Mouse (Mus musculus) heart, postnatal 4 days (tissue): ENCODE results near the gene Lrrc10. TPM values are rescaled to one million over a fixed set of nuclear protein-coding genes. Genes with fewer than 3 reads are reported as not detected.

Experiments
- DNase-seq: peaks from one replicate; pipeline ENCODE4 v3.0.0; 2021
- total RNA-seq, 2 experiments: library from RNA; stranded (reverse); gene quantifications; 2 replicates each; pipeline ENCODE4 v1.2.3; 2021

Lrrc10 gene
- total RNA-seq, 2 experiments from 2014 or later: 102 to 106 TPM

DNA sequence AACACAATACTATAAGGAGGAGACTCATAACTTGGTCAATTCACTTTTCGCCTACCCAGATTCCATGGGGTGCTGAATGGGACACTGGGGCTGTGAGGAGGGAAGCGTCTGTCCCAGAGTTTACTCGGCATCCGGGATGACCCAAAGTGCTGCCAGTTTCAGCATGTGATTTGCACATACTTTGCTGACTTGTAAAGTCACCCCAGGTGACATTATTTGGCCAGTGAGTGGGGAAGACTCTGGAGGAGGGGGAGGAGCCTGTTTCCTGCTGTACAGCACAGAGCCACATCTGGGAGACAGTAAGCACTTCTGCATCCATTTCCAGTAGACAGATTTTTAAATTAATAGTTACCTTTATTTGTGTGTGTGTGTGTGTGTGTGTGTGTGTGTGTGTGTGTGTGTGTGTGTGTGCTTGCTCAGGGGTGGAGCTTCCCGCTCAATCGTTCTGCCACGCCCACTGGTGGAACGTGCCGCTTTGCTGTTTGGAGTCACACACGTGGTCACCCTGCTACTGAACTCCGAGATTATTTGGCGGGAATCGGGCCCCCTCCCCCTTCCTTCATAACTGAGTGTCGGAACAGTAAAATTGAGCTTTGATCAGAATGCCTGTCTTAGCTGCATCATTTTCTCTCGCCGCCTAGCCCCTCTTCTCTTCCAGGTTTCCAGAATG lies 1.5 kb upstream of the Lrrc10 start:
- peak; percentile 74 for DNase-seq

- no peak for DNase-seq
These were observed 4.1 kb downstream of the Lrrc10 start for GRCm38 (mm10) chr10:117049253-117049652.

- no peak for DNase-seq
These were observed 4.9 kb downstream of the Lrrc10 start for GRCm38 (mm10) chr10:117049961-117050597.

DNA sequence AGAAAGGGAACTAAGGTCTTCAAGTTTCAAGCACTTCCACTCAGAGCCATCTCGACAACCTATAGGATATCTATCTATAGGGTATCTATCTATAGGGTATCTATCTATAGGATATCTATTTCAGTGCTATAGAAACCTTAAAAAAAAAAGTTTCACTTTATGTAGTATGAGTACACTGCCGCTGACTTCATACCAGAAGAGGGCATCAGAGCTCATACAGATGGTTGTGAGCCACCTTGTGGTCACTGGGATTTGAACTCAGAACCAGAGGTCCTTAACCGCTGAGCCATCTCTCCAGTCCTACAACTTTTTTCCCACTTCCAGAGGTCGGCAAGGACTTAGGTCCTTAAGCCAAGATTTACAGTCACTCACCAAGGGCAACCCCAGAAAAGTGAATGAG lies 10.5 kb downstream of the Lrrc10 start:
- DNase-seq: no peak

GRCm38 (mm10) chr10:117062894-117063253 lies 17.7 kb downstream of the Lrrc10 start:
- DNase-seq: no peak

DNA sequence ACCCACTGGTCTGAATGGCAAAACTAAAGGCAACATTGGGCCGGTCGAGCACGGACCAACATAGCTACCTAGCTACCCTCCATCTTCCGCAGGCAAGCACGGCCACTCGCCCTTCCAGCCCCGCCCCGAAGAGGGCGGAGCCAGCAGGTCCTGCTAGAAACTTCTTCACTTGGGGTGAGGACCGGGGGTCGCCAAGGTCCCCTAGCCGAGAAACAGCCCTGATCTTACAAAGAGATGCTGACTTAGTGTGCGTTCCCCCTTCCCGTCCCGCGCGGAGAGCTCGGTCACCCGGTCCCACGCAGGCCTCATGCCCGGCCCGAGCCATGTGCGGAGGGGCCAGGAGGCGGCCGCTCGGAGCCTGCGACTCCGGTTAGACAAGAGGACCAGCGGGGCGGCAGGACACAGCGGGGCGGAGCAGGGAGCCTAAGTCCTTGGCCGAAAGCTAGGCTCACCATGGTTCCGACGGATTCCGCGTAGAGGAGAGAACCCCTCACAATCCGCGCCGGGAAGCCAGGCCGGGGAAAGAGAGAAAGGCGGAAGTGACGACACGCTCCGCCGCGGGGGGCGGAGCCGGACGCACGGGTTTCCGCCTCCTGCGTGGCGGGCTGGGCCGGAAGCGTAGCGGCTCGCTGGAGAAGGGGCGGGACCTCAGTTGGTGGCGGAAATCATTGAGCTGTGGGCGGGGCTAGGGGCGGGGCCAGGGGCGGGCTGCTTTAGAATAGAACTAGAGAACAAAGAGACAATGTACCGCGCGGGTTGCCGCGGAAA lies 18.3 kb downstream of the Lrrc10 start, which contains the start of gene Cct2:
Gene Cct2, minus strand, starts transcription at position 561 of the 768 bp plus-strand sequence.
- peak; percentile 94 for DNase-seq

DNA sequence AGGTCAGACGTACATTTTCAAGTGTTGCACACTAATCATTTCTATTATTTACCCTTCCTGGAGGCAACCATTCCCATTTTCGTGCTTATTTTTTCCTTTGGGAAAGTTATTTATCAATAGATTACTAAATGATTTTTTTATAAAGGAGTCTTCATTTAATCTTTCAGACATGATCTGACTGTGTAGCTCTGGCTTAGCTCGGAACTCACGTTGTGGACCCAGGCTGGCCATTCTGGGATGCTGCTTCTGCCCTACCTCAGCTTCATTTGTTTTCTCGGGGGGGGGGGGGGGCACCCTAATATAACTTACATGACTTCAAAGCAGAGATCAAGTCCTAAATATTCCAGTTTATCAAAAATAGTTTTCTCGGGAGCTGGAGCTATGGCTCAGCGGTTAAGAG lies 18.9 kb downstream of the Lrrc10 start:
- DNase-seq: no peak

GRCm38 (mm10) chr10:117069109-117069508 lies 24.0 kb downstream of the Lrrc10 start:
- no peak for DNase-seq

- DNase-seq: no peak
These were observed 27.2 kb downstream of the Lrrc10 start for GRCm38 (mm10) chr10:117072191-117072888.

DNA sequence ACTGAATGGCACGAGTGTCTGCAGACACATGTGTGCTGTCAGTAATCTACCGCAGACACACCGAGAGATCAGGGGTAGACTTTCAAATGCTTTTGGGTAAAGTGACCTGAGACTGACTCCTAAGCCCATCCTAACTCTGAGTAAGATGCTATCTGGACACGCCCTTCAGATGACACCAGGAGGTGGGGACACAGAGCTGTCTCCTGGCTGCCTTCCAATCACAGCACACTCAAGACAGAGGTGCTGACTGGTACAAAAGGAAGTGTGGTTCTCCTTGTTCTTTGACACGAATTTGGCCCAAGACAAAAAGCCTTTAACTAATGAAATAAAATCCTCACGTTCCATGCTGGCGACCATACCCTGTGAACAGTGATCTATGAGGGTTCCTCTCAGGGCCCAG lies 28.0 kb downstream of the Lrrc10 start:
- DNase-seq: no peak

DNA sequence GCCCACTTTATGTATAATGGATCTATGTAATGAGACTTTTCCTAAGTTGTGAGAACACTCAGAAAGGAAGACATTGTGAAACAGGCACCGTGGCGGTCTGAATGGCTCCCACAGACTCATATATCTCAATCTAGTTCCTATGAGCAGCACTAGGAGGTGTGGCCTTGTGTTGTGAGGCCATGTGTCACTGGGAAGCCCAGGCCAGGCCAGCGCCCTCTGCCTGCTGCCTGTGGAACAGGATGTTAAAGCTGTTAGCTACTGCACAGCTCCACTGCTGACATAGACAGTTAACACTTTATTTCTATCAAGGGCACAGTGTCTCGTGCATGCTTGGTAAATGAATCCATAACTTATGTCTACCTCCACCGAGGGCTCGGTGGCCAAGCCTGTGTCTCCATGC lies 33.1 kb downstream of the Lrrc10 start:
- peak; percentile 65 for DNase-seq

DNA sequence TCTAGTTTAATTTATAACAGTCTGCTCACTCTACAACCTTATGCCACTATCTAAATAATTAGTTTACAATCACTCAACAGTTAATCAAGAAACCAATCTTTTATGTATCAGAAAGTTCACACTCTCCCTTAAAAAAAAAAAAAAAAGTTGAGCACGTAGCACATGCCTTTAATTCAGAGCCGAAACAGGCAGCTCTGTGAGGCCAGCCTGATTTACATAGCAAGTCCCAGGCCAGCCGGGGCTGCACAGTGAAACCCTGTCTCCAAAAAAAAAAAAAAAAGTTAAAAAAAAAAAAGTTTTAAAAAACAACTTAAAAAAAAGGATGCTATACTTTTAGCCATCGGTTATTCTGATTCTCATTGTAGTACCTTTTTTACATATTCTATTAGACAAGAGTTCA lies 36.2 kb downstream of the Lrrc10 start:
- DNase-seq: no peak

- DNase-seq: no peak
These were observed 36.8 kb downstream of the Lrrc10 start for GRCm38 (mm10) chr10:117081914-117082359.

DNA sequence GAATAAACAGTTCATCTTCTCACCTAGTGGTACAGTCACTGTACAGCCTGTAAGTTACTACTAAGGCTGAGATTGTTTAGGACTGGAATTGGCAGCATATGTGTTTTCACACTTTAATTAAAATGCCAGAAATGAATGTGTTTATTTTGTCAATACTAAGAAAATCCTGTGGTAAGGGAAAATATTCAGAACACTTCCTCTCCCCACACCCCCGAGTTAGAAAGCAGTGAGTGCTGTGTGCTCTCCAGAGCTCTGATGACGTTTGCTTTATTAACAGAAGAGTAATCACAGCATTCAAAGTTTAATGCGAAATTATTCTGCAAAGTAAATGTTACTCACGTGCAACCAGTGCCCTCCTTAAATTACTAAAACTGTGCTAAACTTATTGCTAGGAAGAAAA lies 44.5 kb downstream of the Lrrc10 start:
- no peak for DNase-seq

GRCm38 (mm10) chr10:117094504-117095329 lies 49.6 kb downstream of the Lrrc10 start:
- peak; percentile 53 for DNase-seq

DNA sequence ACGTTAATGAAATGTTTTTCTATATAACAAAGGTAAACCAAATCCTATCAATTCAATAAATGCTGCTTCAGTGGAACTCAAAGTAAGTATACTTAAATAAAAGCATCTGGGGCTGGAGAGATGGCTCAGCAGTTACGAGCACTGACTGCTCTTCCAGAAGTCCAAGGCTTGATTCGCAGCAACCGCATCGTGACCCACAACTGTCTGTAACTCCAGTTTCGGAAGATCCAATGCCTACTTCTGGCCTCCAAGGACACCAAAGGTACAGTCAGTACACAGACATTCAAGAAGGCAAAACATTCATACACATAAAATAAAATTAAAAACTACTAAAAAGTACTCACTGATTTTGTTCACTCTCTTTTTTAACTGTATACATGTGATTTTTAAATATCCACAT lies 51.0 kb downstream of the Lrrc10 start:
- DNase-seq: no peak

Other genes starting within 250 kb of the Lrrc10 start
- gene Myrfl, start 148.4 kb upstream of the Lrrc10 start, total RNA-seq: under 1 TPM; 0.32 to 0.41 TPM
- 10 to 100 TPM; 87.7 to 90.2 TPM for gene Rab3ip, start 94.6 kb upstream of the Lrrc10 start, total RNA-seq
- gene Gm10271, start 72.7 kb upstream of the Lrrc10 start, total RNA-seq: not detected
- gene Best3, start 59.0 kb upstream of the Lrrc10 start, total RNA-seq: 1 to 10 TPM; 1.2 to 1.7 TPM
- gene Cct2, start 18.5 kb downstream of the Lrrc10 start, total RNA-seq: 100 to 1,000 TPM; 188 to 195 TPM
- 10 to 100 TPM; 23.5 to 25.6 TPM for gene Frs2, start 103.2 kb downstream of the Lrrc10 start, total RNA-seq
- 10 to 100 TPM; 38.9 to 41.0 TPM for gene Yeats4, start 179.2 kb downstream of the Lrrc10 start, total RNA-seq
- not detected for gene 9530003J23Rik, start 193.4 kb downstream of the Lrrc10 start, total RNA-seq
- gene Lyz2, start 237.0 kb downstream of the Lrrc10 start, total RNA-seq: 10 to 100 TPM; 23.5 to 24.2 TPM
- 1 to 10 TPM; 1.8 to 2.2 TPM for gene Lyz1, start 247.5 kb downstream of the Lrrc10 start, total RNA-seq